17 mouse cellular contexts compared by ENCODE assay signal in genomic region chr10:107488654-107489315, GRCm38 (mm10). TPM values are rescaled to one million over a fixed set of nuclear protein-coding genes. Genes with fewer than 3 reads are reported as not detected.
DNase-seq lines count a peak whose midpoint lies in the region; ATAC-seq and TF ChIP-seq lines count a peak whose summit lies in the region.
"Had no signal": no experiment of that assay in that cellular context is flagged by ENCODE, and none has a peak within 500 bp of the region (broad histone marks: within the 10 kb centered on the region; RNA-seq: fewer than 3 reads in every experiment).

No protein-coding gene starts in this region.

- H3K4me3 ChIP-seq in heart, embryonic 14.5 days (ENCODE audit: control insufficient read depth in 1 of 2, insufficient read depth in 1 of 2, low read depth in 1 of 2, low read length in 2 of 2): no peak overlapping the region
- H3K4me3 ChIP-seq in midbrain, embryonic 12.5 days: no peak overlapping the region
- no peak overlapping the region for H3K4me3 ChIP-seq in midbrain, embryonic 15.5 days
- no peak overlapping the region for H3K4me3 ChIP-seq in limb, embryonic 14.5 days (replicated peaks; ENCODE audit: low read length)
- H3K4me3 ChIP-seq: erythroblast, embryonic 14.5 days; left cerebral cortex, adult 2 months had no signal

- H3K9me3 ChIP-seq in heart, embryonic 14.5 days (ENCODE audit: control insufficient read depth, low read length): no peaks in the 10 kb centered on the region
- no peaks in the 10 kb centered on the region for H3K9me3 ChIP-seq in midbrain, embryonic 12.5 days
- H3K9me3 ChIP-seq in midbrain, embryonic 15.5 days: no peaks in the 10 kb centered on the region
- no peaks in the 10 kb centered on the region for H3K9me3 ChIP-seq in limb, embryonic 14.5 days (ENCODE audit: control insufficient read depth, low read length)

- no peak for ATAC-seq in heart, embryonic 14.5 days (ENCODE audit: insufficient number of reproducible peaks, insufficient read depth, low FRiP score, low read depth)
- peak; percentile 8; the same call in 1 of the 2 replicates for ATAC-seq in midbrain, embryonic 12.5 days (ENCODE audit: low FRiP score, low read depth)
- ATAC-seq in midbrain, embryonic 15.5 days (replicated peaks): no peak
- no peak for ATAC-seq in limb, embryonic 14.5 days (ENCODE audit: low FRiP score, low read depth)
- ATAC-seq: activated CD4-positive, CD25-positive, alpha-beta regulatory T cell, adult 4 months had no signal

- H3K4me1 ChIP-seq in heart, embryonic 14.5 days (ENCODE audit: control insufficient read depth in 2 of 2, insufficient read depth in 2 of 2, low read length in 2 of 2): peaks cover 2 to 4% of the 10 kb centered on the region in 2 experiments; a peak in 1 of 4 replicates
- H3K4me1 ChIP-seq in midbrain, embryonic 12.5 days: peaks cover 8% of the 10 kb centered on the region
- H3K4me1 ChIP-seq in midbrain, embryonic 15.5 days: no peaks in the 10 kb centered on the region
- peaks cover 5% of the 10 kb centered on the region; the same call in 1 of the 2 replicates for H3K4me1 ChIP-seq in limb, embryonic 14.5 days (ENCODE audit: control insufficient read depth, insufficient read depth, low read length)

- no peak overlapping the region for H3K27ac ChIP-seq in heart, embryonic 14.5 days (replicated peaks in 1 of 2; ENCODE audit: control insufficient read depth in 1 of 2, insufficient read depth in 1 of 2, low read depth in 2 of 2, low read length in 2 of 2)
- no peak overlapping the region for H3K27ac ChIP-seq in midbrain, embryonic 12.5 days (replicated peaks)
- no peak overlapping the region for H3K27ac ChIP-seq in midbrain, embryonic 15.5 days
- no peak overlapping the region for H3K27ac ChIP-seq in limb, embryonic 14.5 days (replicated peaks; ENCODE audit: low read depth, low read length)
- H3K27ac ChIP-seq: left cerebral cortex, adult 2 months; liver, embryonic 14.5 days; macrophage had no signal

- H3K9ac ChIP-seq in heart, embryonic 14.5 days (ENCODE audit: low read length): no peak overlapping the region
- H3K9ac ChIP-seq in midbrain, embryonic 12.5 days (replicated peaks): no peak overlapping the region
- no peak overlapping the region for H3K9ac ChIP-seq in midbrain, embryonic 15.5 days
- H3K9ac ChIP-seq in limb, embryonic 14.5 days (ENCODE audit: low read depth, low read length, severe bottlenecking): no peak overlapping the region
- H3K9ac ChIP-seq: liver, embryonic 14.5 days had no signal

- no peak for DNase-seq in heart, adult 18-20 months
- peak; percentile 49 for DNase-seq in embryo, embryonic 11 days
- DNase-seq in limb, embryonic 14.5 days (ENCODE audit: low spot score): no peak
- no peak for DNase-seq in frontal cortex, postnatal 14 days (ENCODE audit: low spot score in 2 of 2)
- DNase-seq: cerebellum, adult 9-11 months; gastrocnemius, postnatal 25 days; kidney, postnatal 36 days had no signal

- H3K4me2 ChIP-seq in heart, embryonic 14.5 days (ENCODE audit: low read length): peak overlapping the region; percentile 34
- no peak overlapping the region; the same call in 1 of the 2 replicates for H3K4me2 ChIP-seq in midbrain, embryonic 12.5 days (replicated peaks)
- no peak overlapping the region for H3K4me2 ChIP-seq in midbrain, embryonic 15.5 days
- peak overlapping the region; percentile 21; the same call in 1 of the 2 replicates for H3K4me2 ChIP-seq in limb, embryonic 14.5 days (replicated peaks; ENCODE audit: low read depth, low read length, severe bottlenecking)

- 26% methylated on average over 12 of the region's 12 CpGs for WGBS in heart, embryonic 14.5 days
- 30% methylated on average over 12 of the region's 12 CpGs for WGBS in midbrain, embryonic 12.5 days
- WGBS in midbrain, embryonic 15.5 days: 32% methylated on average over 12 of the region's 12 CpGs
- WGBS in limb, embryonic 14.5 days: 23% methylated on average over 12 of the region's 12 CpGs

- no peaks in the 10 kb centered on the region for H3K27me3 ChIP-seq in heart, embryonic 14.5 days (ENCODE audit: control insufficient read depth, insufficient read depth, low read length)
- peaks cover 3% of the 10 kb centered on the region; the same call in 1 of the 2 replicates for H3K27me3 ChIP-seq in midbrain, embryonic 12.5 days
- H3K27me3 ChIP-seq in midbrain, embryonic 15.5 days (replicated peaks): no peaks in the 10 kb centered on the region
- no peaks in the 10 kb centered on the region; the same call in 1 of the 2 replicates for H3K27me3 ChIP-seq in limb, embryonic 14.5 days (ENCODE audit: control insufficient read depth, insufficient read depth, low read length)

- no peaks in the 10 kb centered on the region for H3K36me3 ChIP-seq in heart, embryonic 14.5 days (ENCODE audit: control insufficient read depth, insufficient read depth, low read length)
- no peaks in the 10 kb centered on the region for H3K36me3 ChIP-seq in midbrain, embryonic 12.5 days
- no peaks in the 10 kb centered on the region for H3K36me3 ChIP-seq in midbrain, embryonic 15.5 days (replicated peaks)
- H3K36me3 ChIP-seq in limb, embryonic 14.5 days (ENCODE audit: control insufficient read depth, insufficient read depth, low read length): no peaks in the 10 kb centered on the region

- TF ChIP-seq POLR2A in limb, embryonic 14.5 days (IDR thresholded peaks at IDR 0.05; ENCODE audit: borderline replicate concordance, extremely low read depth, insufficient read depth, insufficient read length): no peak

RNA-seq across cellular contexts. Expression of gene Myf5, which starts 2.9 kb away (rescaled TPM):
- polyA plus RNA-seq in heart, embryonic 14.5 days (2014; fragmentation: Nextera tagmentation; extraction: Ambion mirVana): not detected in 2 replicates
- total RNA-seq in heart, adult 18-20 months (2021): not detected
- polyA plus RNA-seq in midbrain, embryonic 12.5 days (2016; fragmentation: Nextera tagmentation; extraction: Ambion mirVana): not detected in 2 replicates
- not detected in 2 replicates for polyA plus RNA-seq in midbrain, embryonic 15.5 days (2015; fragmentation: Nextera tagmentation; extraction: Ambion mirVana)
- polyA plus RNA-seq in limb, embryonic 14.5 days (2012; rRNA removed): 9.0 and 12.2 TPM in 2 replicates
- polyA plus RNA-seq in limb, embryonic 14.5 days (2014; fragmentation: Nextera tagmentation; extraction: Ambion mirVana): 16.8 and 24.4 TPM in 2 replicates
- total RNA-seq: left cerebral cortex, adult 2 months had no signal
- polyA plus RNA-seq: erythroblast, embryonic 14.5 days; macrophage; spleen, adult 2 months; testis, adult 2 months had no signal

RNA-seq across cellular contexts. Expression of gene Myf6, which starts 5.8 kb away (rescaled TPM):
- polyA plus RNA-seq in heart, embryonic 14.5 days (2014; fragmentation: Nextera tagmentation; extraction: Ambion mirVana): 0.16 TPM in 1 of 2 replicates, not detected in the other
- total RNA-seq in heart, adult 18-20 months (2021): not detected
- polyA plus RNA-seq in midbrain, embryonic 12.5 days (2016; fragmentation: Nextera tagmentation; extraction: Ambion mirVana): not detected in 2 replicates
- not detected in 2 replicates for polyA plus RNA-seq in midbrain, embryonic 15.5 days (2015; fragmentation: Nextera tagmentation; extraction: Ambion mirVana)
- 3.1 and 4.1 TPM in 2 replicates for polyA plus RNA-seq in limb, embryonic 14.5 days (2012; rRNA removed)
- polyA plus RNA-seq in limb, embryonic 14.5 days (2014; fragmentation: Nextera tagmentation; extraction: Ambion mirVana): 4.8 and 6.7 TPM in 2 replicates
- total RNA-seq: left cerebral cortex, adult 2 months had no signal
- polyA plus RNA-seq: erythroblast, embryonic 14.5 days; liver, embryonic 14.5 days; macrophage; spleen, adult 2 months had no signal

Comparison
In these comparisons a context has a peak if more than half of its experiments do, and no peak if none do; other contexts are left out.
1. H3K4me2 ChIP-seq: peak in heart, embryonic 14.5 days (single experiment) and limb, embryonic 14.5 days (single experiment); none in midbrain, embryonic 12.5 days (single experiment) and midbrain, embryonic 15.5 days (single experiment).